Mouse (Mus musculus) hindlimb bud, embryonic 11.5 days (tissue): Measurements from ENCODE around the gene Magea3.
"Not testable (repeated sequence)": the region's sequence is repeated elsewhere in the genome, so short reads cannot be mapped to it uniquely, and the experiment has no call there.

Source experiments
- DNase-seq: peaks from one replicate; pipeline ENCODE4 v3.0.0-alpha.2; 2012; ENCODE audit warnings: low read depth, low spot score; ENCODE audit errors: extremely low spot score

Gene Magea3

DNA sequence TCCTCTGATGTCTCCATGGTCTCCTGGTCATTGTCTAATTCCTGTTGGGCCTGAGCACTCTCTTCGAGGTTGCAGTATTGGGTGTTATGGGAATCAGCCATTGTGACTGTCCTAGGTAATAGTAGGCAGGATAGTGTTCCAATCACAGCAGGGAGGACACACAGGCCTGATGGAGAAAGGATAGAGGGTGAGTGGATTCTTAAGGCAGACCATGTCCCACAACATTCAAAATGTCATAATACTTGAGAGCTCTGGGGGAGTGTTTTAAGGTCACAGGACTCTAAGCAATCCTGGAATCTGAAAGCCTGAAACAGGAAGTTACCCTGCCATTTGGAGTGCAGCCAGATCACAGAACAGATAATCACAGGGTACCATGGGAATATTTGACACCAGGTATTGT is at the start of gene Magea3:
Magea3 (minus strand) TSS at position 101 of the 400 bp plus-strand sequence.
- DNase-seq: not testable (repeated sequence)

DNA sequence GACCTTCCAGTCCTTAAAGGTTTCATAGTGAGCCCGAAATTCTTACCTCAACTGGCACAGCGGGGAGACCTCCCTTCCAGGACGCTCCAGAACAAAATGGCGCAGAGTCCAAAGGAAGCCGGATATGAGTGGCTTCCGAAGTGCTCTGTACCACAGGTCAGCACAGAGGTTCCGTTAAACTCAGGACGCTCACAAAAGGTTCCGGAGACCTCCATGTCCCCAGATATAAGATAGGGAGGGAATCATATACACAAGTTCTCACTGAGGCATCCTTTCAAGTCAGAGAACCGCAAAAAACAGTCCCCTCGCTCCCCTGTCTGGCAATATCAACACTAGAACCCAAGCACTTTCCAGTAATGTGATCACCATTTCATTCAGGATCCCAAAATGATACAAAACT is 46.4 kb upstream of the Magea3 start, which contains the start of gene Magea8:
Magea8 (minus strand) TSS at position 101 of the 400 bp plus-strand sequence.
- not testable (repeated sequence) for DNase-seq

DNA sequence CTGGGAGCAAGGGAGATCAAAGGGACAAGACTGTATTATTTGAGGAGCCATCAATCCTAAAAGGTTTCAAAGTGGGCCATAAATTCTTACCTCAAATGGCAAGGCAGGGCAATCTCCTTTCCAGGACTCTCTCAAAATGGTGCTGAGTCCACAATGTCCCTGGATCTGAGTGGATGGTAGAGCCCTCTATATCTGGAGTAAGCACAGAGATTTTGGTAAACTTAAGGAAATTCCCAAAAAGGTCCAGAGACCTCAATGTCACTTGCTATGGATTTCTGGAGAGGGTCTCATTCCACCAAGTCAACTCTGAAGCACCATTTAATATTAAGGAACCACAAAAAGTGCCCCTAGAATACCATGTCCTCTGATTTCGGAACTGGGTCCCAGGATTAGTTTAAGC is 13.4 kb downstream of the Magea3 start, which contains the start of gene Magea6:
Magea6 (minus strand) TSS at position 101 of the 400 bp plus-strand sequence.
- DNase-seq: not testable (repeated sequence)
